Mouse (Mus musculus): ENCODE measurements around the gene Igsf9. TPM values are rescaled to one million over a fixed set of nuclear protein-coding genes. Genes with fewer than 3 reads are reported as not detected.

Gene Igsf9
- total and polyA plus RNA-seq, 3 experiments = 2.7 to 6.5 (median 6.0) TPM

GRCm38 (mm10) chr1:172509235-172509634 is 27.6 kb downstream of the Igsf9 start:
- no peak overlapping the region for H3K27ac ChIP-seq (ENCODE audit: insufficient read depth, low read depth)
- no peaks in the 10 kb centered on the region for H3K27me3 ChIP-seq (replicated peaks)
- TF ChIP-seq RAD21 (IDR thresholded peaks at IDR 0.05; ENCODE audit: low read depth, low read length) = no peak
- H3K9ac ChIP-seq (ENCODE audit: insufficient read depth, low read depth) = no peak overlapping the region
- H3K4me3 ChIP-seq (replicated peaks in 1 of 3; ENCODE audit: low read depth in 2 of 3, low read length in 2 of 3, poor library complexity in 1 of 3) = no peak overlapping the region
- no peak overlapping the region for H3K4me2 ChIP-seq (ENCODE audit: insufficient read depth, low read depth, poor library complexity, severe bottlenecking)
- H3K9me3 ChIP-seq (replicated peaks; ENCODE audit: low read length) = no peaks in the 10 kb centered on the region
- in situ Hi-C loops (cut with MboI; ENCODE audit: low pct_ligation_motif_present, low pct_unique_long_range_greater_than_20kb, low sequenced_read_pairs) = no loop called here
- DNase-seq (ENCODE audit: extremely low read depth) = no peak
- dilution Hi-C loops (cut with MboI; ENCODE audit: extremely low pct_ligation_motif_present, extremely low pct_unique_long_range_greater_than_20kb, low sequenced_read_pairs) = no loop called here
- peaks cover 9 to 58% of the 10 kb centered on the region in 2 experiments for H3K4me1 ChIP-seq (ENCODE audit: control insufficient read depth in 1 of 2, insufficient read depth in 2 of 2)
- H3K36me3 ChIP-seq (replicated peaks in 1 of 2; ENCODE audit: control insufficient read depth in 1 of 2, insufficient read depth in 1 of 2, low read length in 1 of 2) = peaks cover 32 to 55% of the 10 kb centered on the region in 2 experiments
- peaks cover 6% of the 10 kb centered on the region for H3K79me2 ChIP-seq (replicated peaks; ENCODE audit: control insufficient read depth, extremely low read depth, insufficient read depth, poor library complexity, severe bottlenecking)

- Histone ChIP-seq H3K27me3 (replicated peaks) (no peaks in the 10 kb centered on the region), H3K4me2 (ENCODE audit: insufficient read depth, low read depth, poor library complexity, severe bottlenecking) (no peak overlapping the region), H3K4me3 (replicated peaks in 1 of 3; ENCODE audit: low read depth in 2 of 3, low read length in 2 of 3, poor library complexity in 1 of 3) (no peak overlapping the region), H3K9me3 (replicated peaks; ENCODE audit: low read length) (no peaks in the 10 kb centered on the region), H3K36me3 (replicated peaks in 1 of 2; ENCODE audit: control insufficient read depth in 1 of 2, insufficient read depth in 1 of 2, low read length in 1 of 2) (peaks cover 26 to 47% of the 10 kb centered on the region in 2 experiments), H3K27ac (ENCODE audit: insufficient read depth, low read depth) (no peak overlapping the region), H3K79me2 (replicated peaks; ENCODE audit: control insufficient read depth, extremely low read depth, insufficient read depth, poor library complexity, severe bottlenecking) (no peaks in the 10 kb centered on the region; the same call in 1 of the 2 replicates), H3K4me1 (ENCODE audit: control insufficient read depth in 1 of 2, insufficient read depth in 2 of 2) (peaks cover 9 to 58% of the 10 kb centered on the region in 2 experiments), H3K9ac (ENCODE audit: insufficient read depth, low read depth) (no peak overlapping the region)
- dilution Hi-C loops (cut with MboI; ENCODE audit: extremely low pct_ligation_motif_present, extremely low pct_unique_long_range_greater_than_20kb, low sequenced_read_pairs) = no loop called here
- in situ Hi-C loops (cut with MboI; ENCODE audit: low pct_ligation_motif_present, low pct_unique_long_range_greater_than_20kb, low sequenced_read_pairs) = no loop called here
- no peak for DNase-seq (ENCODE audit: extremely low read depth)
- no peak for TF ChIP-seq SMC3 (IDR thresholded peaks at IDR 0.05; ENCODE audit: low read depth, low read length)
- TF ChIP-seq HCFC1 (IDR thresholded peaks at IDR 0.05; ENCODE audit: low read depth, low read length) = no peak
- no peak for TF ChIP-seq RAD21 (IDR thresholded peaks at IDR 0.05; ENCODE audit: low read depth, low read length)
- no peak for TF ChIP-seq E2F4 (IDR thresholded peaks at IDR 0.05; ENCODE audit: insufficient replicate concordance, low read depth, low read length)
- no peak for TF ChIP-seq MXI1 (IDR thresholded peaks at IDR 0.05; ENCODE audit: low read depth, low read length)
- no peak for TF ChIP-seq POLR2AphosphoS2 (IDR thresholded peaks at IDR 0.05; ENCODE audit: low read depth, low read length)
- TF ChIP-seq ZKSCAN1 (IDR thresholded peaks at IDR 0.05; ENCODE audit: borderline replicate concordance, low read depth, low read length) = no peak
- TF ChIP-seq PAX5 (IDR thresholded peaks at IDR 0.05; ENCODE audit: low read length) = no peak
Observed at GRCm38 (mm10) chr1:172509983-172510382, 28.4 kb downstream of the Igsf9 start.

- Histone ChIP-seq H3K27me3 (replicated peaks) (no peaks in the 10 kb centered on the region), H3K79me2 (replicated peaks; ENCODE audit: control insufficient read depth, extremely low read depth, insufficient read depth, poor library complexity, severe bottlenecking) (no peaks in the 10 kb centered on the region; the same call in 1 of the 2 replicates), H3K4me2 (ENCODE audit: insufficient read depth, low read depth, poor library complexity, severe bottlenecking) (no peak overlapping the region), H3K36me3 (replicated peaks in 1 of 2; ENCODE audit: control insufficient read depth in 1 of 2, insufficient read depth in 1 of 2, low read length in 1 of 2) (peaks cover 21 to 42% of the 10 kb centered on the region in 2 experiments), H3K9ac (ENCODE audit: insufficient read depth, low read depth) (no peak overlapping the region), H3K4me3 (replicated peaks in 1 of 3; ENCODE audit: low read depth in 2 of 3, low read length in 2 of 3, poor library complexity in 1 of 3) (no peak overlapping the region), H3K4me1 (ENCODE audit: control insufficient read depth in 1 of 2, insufficient read depth in 2 of 2) (peaks cover 13 to 61% of the 10 kb centered on the region in 2 experiments), H3K9me3 (replicated peaks; ENCODE audit: low read length) (no peaks in the 10 kb centered on the region), H3K27ac (ENCODE audit: insufficient read depth, low read depth) (no peak overlapping the region)
- dilution Hi-C loops (cut with MboI; ENCODE audit: extremely low pct_ligation_motif_present, extremely low pct_unique_long_range_greater_than_20kb, low sequenced_read_pairs) (no loop called here), in situ Hi-C loops (cut with MboI; ENCODE audit: low pct_ligation_motif_present, low pct_unique_long_range_greater_than_20kb, low sequenced_read_pairs) (no loop called here)
- no peak for DNase-seq (ENCODE audit: extremely low read depth)
- TF ChIP-seq POLR2AphosphoS2 (IDR thresholded peaks at IDR 0.05; ENCODE audit: low read depth, low read length) = no peak
- no peak for TF ChIP-seq ZNF384 (IDR thresholded peaks at IDR 0.05; ENCODE audit: low read depth, low read length)
- TF ChIP-seq POLR2A (IDR thresholded peaks at IDR 0.05; ENCODE audit: low read depth, low read length) = no peak
- TF ChIP-seq E2F4 (IDR thresholded peaks at IDR 0.05; ENCODE audit: insufficient replicate concordance, low read depth, low read length) = no peak
- no peak for TF ChIP-seq MEF2A (IDR thresholded peaks at IDR 0.05; ENCODE audit: borderline replicate concordance, low read depth, low read length)
- no peak for TF ChIP-seq UBTF (IDR thresholded peaks at IDR 0.05; ENCODE audit: low read depth, low read length)
Observed at GRCm38 (mm10) chr1:172510421-172510972, 28.9 kb downstream of the Igsf9 start.

Measured in CH12.LX (cell line).